Mouse (Mus musculus): ENCODE data around the gene Pitpnm1.

DNA sequence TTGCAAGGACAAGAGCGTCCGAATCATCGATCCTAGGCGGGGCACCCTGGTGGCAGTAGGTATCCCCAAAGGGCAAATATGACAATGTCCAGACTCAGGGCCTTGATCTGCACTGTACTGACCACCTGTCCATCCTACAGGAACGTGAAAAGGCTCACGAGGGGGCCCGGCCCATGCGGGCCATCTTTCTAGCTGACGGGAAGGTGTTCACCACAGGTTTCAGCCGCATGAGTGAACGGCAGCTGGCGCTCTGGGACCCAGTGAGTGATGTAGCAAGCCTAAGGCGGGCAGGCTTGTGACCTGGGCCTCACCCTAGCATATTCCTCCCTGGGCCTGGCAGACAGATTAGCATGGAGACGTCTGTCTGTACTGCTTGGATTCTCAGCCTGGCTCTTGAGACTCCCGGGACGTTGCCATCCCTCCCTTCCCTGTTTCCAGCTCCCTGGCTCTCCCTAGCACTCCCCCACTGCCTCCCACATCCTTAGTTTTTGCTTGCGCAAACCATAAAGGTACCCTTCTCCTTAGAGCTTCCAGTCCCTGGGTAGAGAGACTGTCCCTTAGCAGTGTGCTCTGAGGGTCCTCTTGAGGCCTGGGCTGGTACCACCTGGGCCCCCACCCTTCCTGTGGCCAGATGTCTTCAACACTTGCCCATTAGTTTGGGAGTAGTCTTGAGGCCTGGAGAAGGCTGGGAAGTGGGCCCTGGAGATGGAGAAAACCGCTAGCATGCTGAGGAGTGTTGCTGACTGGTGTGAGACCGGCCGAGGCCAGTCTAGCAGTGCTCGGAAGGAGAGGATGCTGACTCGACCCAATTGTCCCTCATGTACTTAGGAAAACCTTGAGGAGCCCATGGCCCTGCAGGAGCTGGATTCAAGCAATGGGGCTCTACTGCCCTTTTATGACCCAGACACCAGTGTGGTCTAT, 51.0 kb downstream of the Pitpnm1 start:
- TF ChIP-seq CTCF (IDR thresholded peaks at IDR 0.05 in 2 of 3, conservative IDR thresholded peaks at IDR 0.05 in 1 of 3; ENCODE audit: control insufficient read depth in 1 of 3, insufficient read depth in 1 of 3, low read depth in 2 of 3, low read length in 3 of 3, poor library complexity in 1 of 3, severe bottlenecking in 1 of 3) (no peak), EP300 (IDR thresholded peaks at IDR 0.05; ENCODE audit: low read depth in 1 of 2, low read length in 2 of 2) (no peak), SMC3 (IDR thresholded peaks at IDR 0.05; ENCODE audit: low read depth, low read length) (no peak), TAL1 (IDR thresholded peaks at IDR 0.05; ENCODE audit: low read length) (no peak)
